Mouse (Mus musculus): ENCODE results near the gene Adamts3. TPM values are rescaled to one million over a fixed set of nuclear protein-coding genes. Genes with fewer than 3 reads are reported as not detected.

Gene Adamts3
- total and polyA plus RNA-seq, 2 experiments from 2014 or later, result 2.9 to 10.9 TPM

- H3K9ac ChIP-seq (replicated peaks; ENCODE audit: low read length, poor library complexity, severe bottlenecking), result no peak overlapping the region
- H3K4me2 ChIP-seq (ENCODE audit: low read depth, low read length, poor library complexity, severe bottlenecking), result no peak overlapping the region
- no peak overlapping the region for H3K27ac ChIP-seq (ENCODE audit: low read depth, low read length)
- no peaks in the 10 kb centered on the region for H3K36me3 ChIP-seq (ENCODE audit: insufficient read depth, low read length)
- H3K4me1 ChIP-seq (ENCODE audit: insufficient read depth, low read length), result no peaks in the 10 kb centered on the region
- DNase-seq (ENCODE audit: low spot score) (no peak), ATAC-seq (ENCODE audit: low FRiP score) (no peak)
- H3K27me3 ChIP-seq (ENCODE audit: insufficient read depth, low read length), result no peaks in the 10 kb centered on the region
- no peak for TF ChIP-seq CTCF (IDR thresholded peaks at IDR 0.05)
- H3K9me3 ChIP-seq (ENCODE audit: low read length), result no peaks in the 10 kb centered on the region
- 74% methylated on average over 6 of the region's 6 CpGs for WGBS
- no peak overlapping the region for H3K4me3 ChIP-seq (ENCODE audit: low read depth, low read length)
These were observed 155.6 kb downstream of the Adamts3 start for GRCm38 (mm10) chr5:89727497-89728057.

DNA sequence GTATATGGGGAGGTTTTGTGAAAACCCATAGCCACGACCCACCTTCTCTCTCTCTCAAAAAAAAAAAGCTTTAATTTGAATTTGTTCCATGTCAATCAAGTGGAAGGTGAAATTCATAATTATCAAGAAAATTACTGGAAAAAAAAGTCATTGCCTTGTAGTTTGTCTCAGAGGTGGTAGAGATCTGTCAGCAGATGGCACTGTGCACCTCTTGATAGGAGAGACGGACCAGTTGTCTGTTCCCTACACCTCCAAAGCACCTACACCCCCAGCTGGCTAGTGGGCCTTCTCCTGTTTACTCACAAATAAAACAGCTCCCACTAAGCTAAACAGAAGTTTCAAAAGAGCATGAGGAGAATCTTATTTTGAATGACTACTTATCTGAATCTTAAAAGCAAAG is 168.6 kb downstream of the Adamts3 start:
- H3K9ac ChIP-seq (replicated peaks; ENCODE audit: low read length, poor library complexity, severe bottlenecking), result no peak overlapping the region
- no peaks in the 10 kb centered on the region for H3K4me1 ChIP-seq (ENCODE audit: insufficient read depth, low read length)
- TF ChIP-seq CTCF (IDR thresholded peaks at IDR 0.05), result peak; percentile 53
- H3K4me3 ChIP-seq (ENCODE audit: low read depth, low read length), result no peak overlapping the region
- DNase-seq (ENCODE audit: low spot score) (peak; percentile 36), ATAC-seq (ENCODE audit: low FRiP score) (no peak)
- H3K9me3 ChIP-seq (ENCODE audit: low read length), result no peaks in the 10 kb centered on the region
- WGBS, result 44% methylated on average over 2 of the region's 2 CpGs
- H3K4me2 ChIP-seq (ENCODE audit: low read depth, low read length, poor library complexity, severe bottlenecking), result no peak overlapping the region
- H3K27me3 ChIP-seq (ENCODE audit: insufficient read depth, low read length), result no peaks in the 10 kb centered on the region
- H3K36me3 ChIP-seq (ENCODE audit: insufficient read depth, low read length), result no peaks in the 10 kb centered on the region
- H3K27ac ChIP-seq (ENCODE audit: low read depth, low read length), result no peak overlapping the region

DNA sequence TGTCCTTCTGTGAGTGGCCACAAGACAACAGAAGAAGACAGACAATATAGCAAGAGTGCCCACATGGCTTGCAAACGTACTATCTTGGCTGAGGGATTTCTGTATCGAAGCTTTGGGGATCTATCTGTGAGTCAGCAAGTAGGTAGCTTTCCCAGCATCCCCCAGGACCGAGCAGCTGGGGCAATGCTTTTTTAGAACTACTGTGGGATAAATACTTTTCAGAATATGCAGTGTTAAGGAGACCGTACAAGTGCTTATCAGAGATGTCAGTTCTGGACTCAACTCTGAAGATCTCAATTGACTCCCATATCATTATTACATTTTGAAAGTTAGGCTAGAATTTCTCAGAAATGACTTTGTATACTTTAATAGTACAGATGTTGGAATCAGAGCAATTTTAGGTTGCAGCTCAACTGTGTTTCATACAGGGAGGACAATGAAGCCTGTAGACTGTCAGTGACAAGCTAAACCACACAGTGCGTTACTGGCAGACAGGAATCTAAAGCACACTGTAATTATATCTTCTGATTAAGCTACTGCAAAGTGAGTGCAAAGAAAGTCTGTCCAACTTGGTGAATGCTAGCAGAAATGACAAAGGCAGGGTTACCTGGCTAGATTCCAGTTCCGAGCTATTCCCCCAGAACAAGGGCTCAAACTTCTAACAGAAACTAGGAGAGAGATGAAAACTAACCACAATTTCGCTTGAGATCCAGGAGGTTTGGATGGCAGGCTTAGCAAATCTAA is 171.8 kb downstream of the Adamts3 start:
- TF ChIP-seq CTCF (IDR thresholded peaks at IDR 0.05), result no peak
- ATAC-seq (ENCODE audit: low FRiP score) (no peak), DNase-seq (ENCODE audit: low spot score) (no peak)
- Histone ChIP-seq H3K9me3 (ENCODE audit: low read length) (no peaks in the 10 kb centered on the region), H3K4me1 (ENCODE audit: insufficient read depth, low read length) (no peaks in the 10 kb centered on the region), H3K9ac (replicated peaks; ENCODE audit: low read length, poor library complexity, severe bottlenecking) (no peak overlapping the region), H3K27me3 (ENCODE audit: insufficient read depth, low read length) (no peaks in the 10 kb centered on the region), H3K4me3 (ENCODE audit: low read depth, low read length) (no peak overlapping the region), H3K4me2 (ENCODE audit: low read depth, low read length, poor library complexity, severe bottlenecking) (no peak overlapping the region), H3K27ac (ENCODE audit: low read depth, low read length) (no peak overlapping the region), H3K36me3 (ENCODE audit: insufficient read depth, low read length) (no peaks in the 10 kb centered on the region)
- 73% methylated on average over 7 of the region's 7 CpGs for WGBS

GRCm38 (mm10) chr5:89709459-89709858 is 173.7 kb downstream of the Adamts3 start:
- H3K36me3 ChIP-seq (ENCODE audit: insufficient read depth, low read length), result no peaks in the 10 kb centered on the region
- H3K9ac ChIP-seq (replicated peaks; ENCODE audit: low read length, poor library complexity, severe bottlenecking), result no peak overlapping the region
- 73% methylated on average over 4 of the region's 4 CpGs for WGBS
- DNase-seq (ENCODE audit: low spot score) (no peak), ATAC-seq (ENCODE audit: low FRiP score) (no peak)
- TF ChIP-seq CTCF (IDR thresholded peaks at IDR 0.05), result no peak
- H3K27ac ChIP-seq (ENCODE audit: low read depth, low read length), result no peak overlapping the region
- no peaks in the 10 kb centered on the region for H3K9me3 ChIP-seq (ENCODE audit: low read length)
- no peak overlapping the region for H3K4me2 ChIP-seq (ENCODE audit: low read depth, low read length, poor library complexity, severe bottlenecking)
- H3K4me3 ChIP-seq (ENCODE audit: low read depth, low read length), result no peak overlapping the region
- H3K27me3 ChIP-seq (ENCODE audit: insufficient read depth, low read length), result no peaks in the 10 kb centered on the region
- H3K4me1 ChIP-seq (ENCODE audit: insufficient read depth, low read length), result no peaks in the 10 kb centered on the region

- Histone ChIP-seq H3K36me3 (ENCODE audit: insufficient read depth, low read length) (no peaks in the 10 kb centered on the region), H3K4me2 (ENCODE audit: low read depth, low read length, poor library complexity, severe bottlenecking) (no peak overlapping the region), H3K27me3 (ENCODE audit: insufficient read depth, low read length) (no peaks in the 10 kb centered on the region), H3K9me3 (ENCODE audit: low read length) (no peaks in the 10 kb centered on the region), H3K4me3 (ENCODE audit: low read depth, low read length) (no peak overlapping the region), H3K4me1 (ENCODE audit: insufficient read depth, low read length) (no peaks in the 10 kb centered on the region), H3K9ac (replicated peaks; ENCODE audit: low read length, poor library complexity, severe bottlenecking) (no peak overlapping the region), H3K27ac (ENCODE audit: low read depth, low read length) (no peak overlapping the region)
- ATAC-seq (ENCODE audit: low FRiP score), result no peak
- TF ChIP-seq CTCF (IDR thresholded peaks at IDR 0.05), result no peak
- WGBS, result 33% methylated on average over 1 of the region's 1 CpGs
- DNase-seq (ENCODE audit: low spot score), result peak; percentile 86
These were observed 178.9 kb downstream of the Adamts3 start for GRCm38 (mm10) chr5:89704264-89704663.

- whole genome bisulfite sequencing, result 49% methylated on average over 9 of the region's 9 CpGs
- no peaks in the 10 kb centered on the region for H3K4me1 ChIP-seq (ENCODE audit: insufficient read depth, low read length)
- no peak overlapping the region for H3K27ac ChIP-seq (ENCODE audit: low read depth, low read length)
- DNase-seq (ENCODE audit: low spot score) (peak; percentile 96), ATAC-seq (ENCODE audit: low FRiP score) (peak; percentile 88)
- H3K9ac ChIP-seq (replicated peaks; ENCODE audit: low read length, poor library complexity, severe bottlenecking), result no peak overlapping the region
- no peak overlapping the region for H3K4me3 ChIP-seq (ENCODE audit: low read depth, low read length)
- no peak for TF ChIP-seq CTCF (IDR thresholded peaks at IDR 0.05)
- H3K9me3 ChIP-seq (ENCODE audit: low read length), result no peaks in the 10 kb centered on the region
- no peak overlapping the region for H3K4me2 ChIP-seq (ENCODE audit: low read depth, low read length, poor library complexity, severe bottlenecking)
- no peaks in the 10 kb centered on the region for H3K27me3 ChIP-seq (ENCODE audit: insufficient read depth, low read length)
- H3K36me3 ChIP-seq (ENCODE audit: insufficient read depth, low read length), result no peaks in the 10 kb centered on the region
These were observed 181.7 kb downstream of the Adamts3 start for GRCm38 (mm10) chr5:89701241-89702007.

All from midbrain, postnatal 0 days (tissue).